Comparison of ENCODE assay signal across 9 mouse cellular contexts in genomic region chr14:119831165-119832011, GRCm38 (mm10).
DNase-seq lines count a peak whose midpoint lies in the region; ATAC-seq and TF ChIP-seq lines count a peak whose summit lies in the region.
"Had no signal": no experiment of that assay in that cellular context is flagged by ENCODE, and none has a peak within 500 bp of the region (broad histone marks: within the 10 kb centered on the region; RNA-seq: fewer than 3 reads in every experiment).

No protein-coding gene starts in this region.

- 0 out of 2 replicates have a peak, but pooled peaks cover 5% of the 10 kb centered on the region for H3K4me1 ChIP-seq in intestine, embryonic 14.5 days (replicated peaks; ENCODE audit: control insufficient read depth, insufficient read depth, low read length)
- H3K4me1 ChIP-seq in intestine, postnatal 0 days (replicated peaks; ENCODE audit: control insufficient read depth, insufficient read depth, low read length), result no peaks in the 10 kb centered on the region
- H3K4me1 ChIP-seq in embryonic facial prominence, embryonic 14.5 days (ENCODE audit: control insufficient read depth, insufficient read depth, low read length), result peaks cover 12% of the 10 kb centered on the region
- peaks cover 27% of the 10 kb centered on the region for H3K4me1 ChIP-seq in hindbrain, embryonic 12.5 days
- H3K4me1 ChIP-seq in midbrain, embryonic 15.5 days, result peaks cover 31% of the 10 kb centered on the region

- H3K27me3 ChIP-seq in intestine, embryonic 14.5 days (replicated peaks; ENCODE audit: control insufficient read depth, insufficient read depth, low read length), result no peaks in the 10 kb centered on the region
- no peaks in the 10 kb centered on the region for H3K27me3 ChIP-seq in intestine, postnatal 0 days (replicated peaks; ENCODE audit: control insufficient read depth, insufficient read depth, low read length)
- H3K27me3 ChIP-seq in embryonic facial prominence, embryonic 14.5 days (replicated peaks; ENCODE audit: control insufficient read depth, insufficient read depth, low read length), result no peaks in the 10 kb centered on the region
- H3K27me3 ChIP-seq in hindbrain, embryonic 12.5 days, result no peaks in the 10 kb centered on the region
- H3K27me3 ChIP-seq in midbrain, embryonic 15.5 days (replicated peaks), result no peaks in the 10 kb centered on the region

- WGBS in intestine, embryonic 14.5 days, result 42% methylated on average over 19 of the region's 19 CpGs
- 52% methylated on average over 19 of the region's 19 CpGs for WGBS in intestine, postnatal 0 days
- 34% methylated on average over 19 of the region's 19 CpGs for WGBS in embryonic facial prominence, embryonic 14.5 days
- 39% methylated on average over 19 of the region's 19 CpGs for WGBS in hindbrain, embryonic 12.5 days
- WGBS in midbrain, embryonic 15.5 days, result 32% methylated on average over 19 of the region's 19 CpGs

- H3K9ac ChIP-seq in intestine, embryonic 14.5 days (ENCODE audit: low read length), result no peak overlapping the region
- H3K9ac ChIP-seq in intestine, postnatal 0 days (ENCODE audit: low read depth, low read length), result no peak overlapping the region
- H3K9ac ChIP-seq in embryonic facial prominence, embryonic 14.5 days (ENCODE audit: low read depth, low read length), result no peak overlapping the region
- no peak overlapping the region for H3K9ac ChIP-seq in hindbrain, embryonic 12.5 days
- no peak overlapping the region for H3K9ac ChIP-seq in midbrain, embryonic 15.5 days

- H3K27ac ChIP-seq in intestine, embryonic 14.5 days (ENCODE audit: low read depth), result no peak overlapping the region
- no peak overlapping the region for H3K27ac ChIP-seq in intestine, postnatal 0 days (ENCODE audit: low read depth, low read length)
- H3K27ac ChIP-seq in embryonic facial prominence, embryonic 14.5 days (replicated peaks; ENCODE audit: low read depth, low read length), result no peak overlapping the region
- H3K27ac ChIP-seq in hindbrain, embryonic 12.5 days, result peak overlapping the region; percentile 66
- peak overlapping the region; percentile 40 for H3K27ac ChIP-seq in midbrain, embryonic 15.5 days

- H3K4me2 ChIP-seq in intestine, embryonic 14.5 days (ENCODE audit: low read length), result peak overlapping the region; percentile 29; the same call in 1 of the 2 replicates
- no peak overlapping the region for H3K4me2 ChIP-seq in intestine, postnatal 0 days (replicated peaks; ENCODE audit: low read depth)
- H3K4me2 ChIP-seq in embryonic facial prominence, embryonic 14.5 days (ENCODE audit: low read depth, low read length), result peak overlapping the region; percentile 27
- H3K4me2 ChIP-seq in hindbrain, embryonic 12.5 days (replicated peaks), result peak overlapping the region; percentile 25
- H3K4me2 ChIP-seq in midbrain, embryonic 15.5 days, result peak overlapping the region; percentile 30

- no peaks in the 10 kb centered on the region for H3K9me3 ChIP-seq in intestine, embryonic 14.5 days (ENCODE audit: control insufficient read depth, low read length)
- H3K9me3 ChIP-seq in intestine, postnatal 0 days (ENCODE audit: control insufficient read depth), result no peaks in the 10 kb centered on the region
- H3K9me3 ChIP-seq in embryonic facial prominence, embryonic 14.5 days (ENCODE audit: control insufficient read depth, low read length), result no peaks in the 10 kb centered on the region
- no peaks in the 10 kb centered on the region for H3K9me3 ChIP-seq in hindbrain, embryonic 12.5 days (replicated peaks)
- no peaks in the 10 kb centered on the region for H3K9me3 ChIP-seq in midbrain, embryonic 15.5 days

- DNase-seq in intestine, embryonic 14.5 days (ENCODE audit: low spot score), result no peak
- peak; percentile 46 for DNase-seq in embryonic facial prominence, embryonic 14.5 days (ENCODE audit: low spot score)
- DNase-seq in left cerebral cortex, adult 9 months (ENCODE audit: low spot score in 2 of 2), result no peak
- DNase-seq in gastrocnemius, postnatal 25 days, result no peak
- DNase-seq in Muller cell, postnatal 12 days (ENCODE audit: inconsistent ontology term), result no peak

- TF ChIP-seq CTCF in intestine, postnatal 0 days (IDR thresholded peaks at IDR 0.05; ENCODE audit: low read depth), result no peak

- peak; percentile 40 for ATAC-seq in intestine, embryonic 14.5 days (replicated peaks; ENCODE audit: low FRiP score, low TSS enrichment, low read depth)
- ATAC-seq in intestine, postnatal 0 days, result no peak
- peak; percentile 81 for ATAC-seq in embryonic facial prominence, embryonic 14.5 days (ENCODE audit: low read depth)
- ATAC-seq in hindbrain, embryonic 12.5 days (ENCODE audit: low FRiP score), result peak; percentile 90
- peak; percentile 81 for ATAC-seq in midbrain, embryonic 15.5 days (replicated peaks)

- no peak overlapping the region for H3K4me3 ChIP-seq in intestine, embryonic 14.5 days (ENCODE audit: low read depth, low read length)
- no peak overlapping the region for H3K4me3 ChIP-seq in intestine, postnatal 0 days (ENCODE audit: low read depth, low read length)
- H3K4me3 ChIP-seq in embryonic facial prominence, embryonic 14.5 days (ENCODE audit: low read depth, low read length), result peak overlapping the region; percentile 16; the same call in 1 of the 2 replicates
- no peak overlapping the region for H3K4me3 ChIP-seq in hindbrain, embryonic 12.5 days
- no peak overlapping the region for H3K4me3 ChIP-seq in midbrain, embryonic 15.5 days
- H3K4me3 ChIP-seq: erythroblast, embryonic 14.5 days had no signal

- no peaks in the 10 kb centered on the region for H3K36me3 ChIP-seq in intestine, embryonic 14.5 days (ENCODE audit: control insufficient read depth, insufficient read depth, low read length)
- no peaks in the 10 kb centered on the region for H3K36me3 ChIP-seq in intestine, postnatal 0 days (ENCODE audit: control insufficient read depth, insufficient read depth)
- H3K36me3 ChIP-seq in embryonic facial prominence, embryonic 14.5 days (ENCODE audit: control insufficient read depth, insufficient read depth, low read length), result no peaks in the 10 kb centered on the region
- H3K36me3 ChIP-seq in hindbrain, embryonic 12.5 days, result no peaks in the 10 kb centered on the region
- H3K36me3 ChIP-seq in midbrain, embryonic 15.5 days (replicated peaks), result no peaks in the 10 kb centered on the region

Comparison
In these comparisons a context has a peak if more than half of its experiments do, and no peak if none do; other contexts are left out.
1. H3K27ac ChIP-seq: peak in hindbrain, embryonic 12.5 days (single experiment) and midbrain, embryonic 15.5 days (single experiment); none in intestine, embryonic 14.5 days (single experiment), intestine, postnatal 0 days (single experiment) and embryonic facial prominence, embryonic 14.5 days (single experiment).